Mouse (Mus musculus) embryonic fibroblast, embryonic 13.5 days (primary cell): Measurements from ENCODE around the gene Mas1.

Experiments
- CTCF ChIP-seq: IDR thresholded peaks from 2 replicates; pipeline ENCODE4 v1.5.1; 2011; ENCODE audit warnings: mild to moderate bottlenecking, control low read depth, low read length, moderate library complexity, borderline replicate concordance; ENCODE audit not compliant: insufficient read depth
- POLR2A ChIP-seq: IDR thresholded peaks from 2 replicates; pipeline ENCODE4 v1.6.1; 2011; ENCODE audit warnings: low read depth, mild to moderate bottlenecking, control low read depth, low read length, moderate library complexity

DNA sequence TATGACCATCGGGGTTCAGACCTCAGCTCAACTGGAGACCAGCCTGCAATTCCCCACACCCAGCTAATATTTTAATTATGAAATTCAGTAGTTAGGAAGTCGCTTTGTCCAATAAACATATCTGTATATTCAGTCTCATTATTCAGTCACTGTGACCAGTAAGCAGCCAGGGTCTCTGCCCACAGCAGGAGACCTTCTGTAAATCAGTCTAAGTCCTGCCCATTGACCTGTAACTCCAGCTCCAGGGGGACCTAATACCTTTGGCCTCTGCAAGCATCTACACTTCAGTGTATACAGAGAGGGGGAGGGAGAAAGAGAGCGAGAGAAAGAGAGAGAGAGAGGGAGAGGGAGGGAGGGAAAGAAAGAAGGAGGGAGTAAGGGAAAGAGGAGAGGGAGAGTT, 33.6 kb downstream of the Mas1 start:
- TF ChIP-seq POLR2A (no peak), CTCF (no peak)
